Mouse (Mus musculus): Measurements from ENCODE around the gene Slc35b1. TPM values are rescaled to one million over a fixed set of nuclear protein-coding genes. Genes with fewer than 3 reads are reported as not detected.

Slc35b1 gene
- total and polyA plus RNA-seq, 2 experiments from 2014 or later: 35.2 to 70.3 TPM

DNA sequence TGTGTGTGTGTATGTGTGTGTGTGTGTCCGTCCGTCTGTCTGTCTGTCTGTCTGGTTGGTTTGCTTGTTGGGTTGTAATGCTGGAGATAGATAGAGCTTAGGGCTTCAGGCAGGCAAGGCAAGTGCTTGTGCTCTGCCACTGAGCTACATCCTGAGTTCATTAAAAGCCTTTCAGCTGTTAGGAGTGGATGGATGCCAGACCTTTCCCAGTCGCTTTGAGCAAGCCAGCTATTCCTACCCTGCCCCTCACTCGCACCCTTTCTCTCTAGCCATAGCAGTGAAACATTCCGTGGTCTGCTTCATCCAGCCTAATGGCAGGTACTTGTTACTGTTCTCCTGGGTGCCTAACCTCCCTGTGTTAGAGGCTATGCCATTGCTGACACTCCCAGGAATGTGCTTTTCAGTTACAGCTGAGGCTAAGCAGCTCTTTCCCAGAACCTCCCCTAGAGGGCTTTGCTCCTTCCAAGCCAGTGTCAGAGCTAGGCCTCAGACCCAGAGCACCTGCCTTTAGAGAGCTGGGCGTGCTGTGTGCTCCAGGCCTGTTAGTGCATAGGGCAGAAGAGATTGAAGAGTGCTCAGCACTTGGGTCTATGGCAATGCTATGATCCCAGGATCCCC is 18.1 kb upstream of the Slc35b1 start:
- H3K4me2 ChIP-seq (ENCODE audit: low read depth, low read length): no peak overlapping the region
- H3K4me3 ChIP-seq (ENCODE audit: low read depth, low read length): no peak overlapping the region
- no peaks in the 10 kb centered on the region for H3K36me3 ChIP-seq (replicated peaks; ENCODE audit: control insufficient read depth, insufficient read depth, low read length)
- peak overlapping the region; percentile 77 for H3K27ac ChIP-seq (ENCODE audit: low read depth)
- peak; percentile 43 for DNase-seq (ENCODE audit: low spot score)
- H3K9me3 ChIP-seq (replicated peaks; ENCODE audit: control insufficient read depth, low read length): no peaks in the 10 kb centered on the region
- H3K4me1 ChIP-seq (ENCODE audit: control insufficient read depth, insufficient read depth): peaks cover 25% of the 10 kb centered on the region
- no peak for ATAC-seq (ENCODE audit: insufficient read depth, low read depth)
- TF ChIP-seq CTCF (IDR thresholded peaks at IDR 0.05; ENCODE audit: low read depth): peak; percentile 22; the same call in 1 of the 2 replicates
- no peak for TF ChIP-seq EP300 (IDR thresholded peaks at IDR 0.05; ENCODE audit: low read depth)
- no peaks in the 10 kb centered on the region for H3K27me3 ChIP-seq (ENCODE audit: control insufficient read depth, insufficient read depth, low read length)
- H3K9ac ChIP-seq (replicated peaks; ENCODE audit: low read depth, low read length): no peak overlapping the region
- WGBS: 54% methylated on average over 6 of the region's 6 CpGs

DNA sequence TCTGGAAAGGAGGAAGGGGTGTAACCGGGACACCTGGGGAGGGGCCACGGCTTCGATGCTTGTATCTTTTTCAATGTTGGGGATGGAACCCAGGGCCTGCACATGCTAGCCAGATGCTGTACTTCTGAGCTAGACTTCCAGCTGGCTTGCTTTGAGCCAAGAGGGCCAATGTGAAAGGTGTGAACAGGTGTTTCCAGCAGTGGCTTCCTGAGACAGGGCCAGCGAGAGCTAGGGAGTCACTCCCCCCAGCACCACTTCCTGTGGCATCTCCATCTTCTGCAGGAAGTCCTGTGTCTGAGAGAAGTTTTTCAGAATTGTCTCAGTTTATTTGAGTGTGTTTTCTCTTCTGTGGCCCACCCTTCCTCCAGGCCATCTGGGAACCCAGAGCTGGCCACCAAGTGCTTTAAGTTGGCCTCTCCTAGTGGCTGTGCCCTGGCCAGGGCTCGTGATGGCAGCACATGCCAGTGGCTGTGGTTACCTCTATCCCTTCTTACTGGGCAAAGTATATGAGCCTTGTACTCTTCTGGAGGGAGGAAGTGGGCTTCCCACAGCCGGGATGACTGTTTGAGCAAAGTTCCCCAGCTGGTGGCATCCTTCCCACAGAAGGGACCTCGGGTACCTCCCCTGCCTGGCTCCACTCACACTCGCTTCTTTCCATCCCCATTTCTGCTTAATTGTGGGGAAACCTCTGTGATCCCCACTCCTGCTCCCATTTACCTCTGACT is 17.3 kb upstream of the Slc35b1 start:
- Histone ChIP-seq H3K4me3 (ENCODE audit: low read depth, low read length) (no peak overlapping the region), H3K27me3 (ENCODE audit: control insufficient read depth, insufficient read depth, low read length) (no peaks in the 10 kb centered on the region), H3K4me1 (ENCODE audit: control insufficient read depth, insufficient read depth) (peaks cover 25% of the 10 kb centered on the region), H3K36me3 (replicated peaks; ENCODE audit: control insufficient read depth, insufficient read depth, low read length) (no peaks in the 10 kb centered on the region; the same call in 1 of the 2 replicates), H3K27ac (ENCODE audit: low read depth) (peak overlapping the region; percentile 77), H3K9ac (replicated peaks; ENCODE audit: low read depth, low read length) (no peak overlapping the region), H3K4me2 (ENCODE audit: low read depth, low read length) (no peak overlapping the region), H3K9me3 (replicated peaks; ENCODE audit: control insufficient read depth, low read length) (no peaks in the 10 kb centered on the region)
- DNase-seq (ENCODE audit: low spot score) (no peak), ATAC-seq (ENCODE audit: insufficient read depth, low read depth) (no peak)
- 72% methylated on average over 8 of the region's 8 CpGs for WGBS
- TF ChIP-seq CTCF (IDR thresholded peaks at IDR 0.05; ENCODE audit: low read depth): no peak
- TF ChIP-seq EP300 (IDR thresholded peaks at IDR 0.05; ENCODE audit: low read depth): no peak

DNA sequence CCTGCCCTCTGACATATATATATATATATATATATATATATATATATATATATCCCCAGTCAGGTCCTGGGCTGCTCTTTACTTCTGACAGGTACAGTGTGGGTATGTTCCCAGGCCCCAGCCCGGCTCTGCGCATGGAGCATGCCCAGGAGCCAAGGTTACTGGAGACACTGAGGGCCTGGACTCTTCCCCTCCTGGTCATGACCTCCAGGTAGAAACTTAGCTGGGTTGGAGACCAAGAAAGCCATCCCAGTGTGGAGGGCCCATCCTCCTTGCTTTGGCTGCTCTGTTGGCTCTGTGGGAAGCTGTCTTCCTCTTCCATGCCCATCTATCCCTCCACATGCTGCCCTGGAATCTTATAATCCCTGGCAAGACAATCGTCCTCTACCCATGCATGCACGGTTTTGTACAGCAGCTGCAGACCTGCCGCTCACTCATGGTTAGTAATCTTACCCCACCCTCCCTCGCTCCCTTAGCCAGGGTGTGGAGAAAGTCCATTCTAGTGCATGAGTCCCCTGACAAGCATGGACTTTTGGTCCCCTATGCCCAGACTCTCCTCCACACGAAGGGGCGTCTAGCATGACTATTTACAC is 16.2 kb upstream of the Slc35b1 start:
- TF ChIP-seq EP300 (IDR thresholded peaks at IDR 0.05; ENCODE audit: low read depth): no peak
- no peak for TF ChIP-seq CTCF (IDR thresholded peaks at IDR 0.05; ENCODE audit: low read depth)
- H3K27ac ChIP-seq (ENCODE audit: low read depth): no peak overlapping the region
- H3K4me3 ChIP-seq (ENCODE audit: low read depth, low read length): no peak overlapping the region
- no peak overlapping the region for H3K4me2 ChIP-seq (ENCODE audit: low read depth, low read length)
- no peak overlapping the region for H3K9ac ChIP-seq (replicated peaks; ENCODE audit: low read depth, low read length)
- peaks cover 25% of the 10 kb centered on the region for H3K4me1 ChIP-seq (ENCODE audit: control insufficient read depth, insufficient read depth)
- DNase-seq (ENCODE audit: low spot score): no peak
- H3K27me3 ChIP-seq (ENCODE audit: control insufficient read depth, insufficient read depth, low read length): no peaks in the 10 kb centered on the region
- ATAC-seq (ENCODE audit: insufficient read depth, low read depth): no peak
- peaks cover 5% of the 10 kb centered on the region; the same call in 1 of the 2 replicates for H3K36me3 ChIP-seq (replicated peaks; ENCODE audit: control insufficient read depth, insufficient read depth, low read length)
- 91% methylated on average over 8 of the region's 8 CpGs for WGBS
- H3K9me3 ChIP-seq (replicated peaks; ENCODE audit: control insufficient read depth, low read length): no peaks in the 10 kb centered on the region

DNA sequence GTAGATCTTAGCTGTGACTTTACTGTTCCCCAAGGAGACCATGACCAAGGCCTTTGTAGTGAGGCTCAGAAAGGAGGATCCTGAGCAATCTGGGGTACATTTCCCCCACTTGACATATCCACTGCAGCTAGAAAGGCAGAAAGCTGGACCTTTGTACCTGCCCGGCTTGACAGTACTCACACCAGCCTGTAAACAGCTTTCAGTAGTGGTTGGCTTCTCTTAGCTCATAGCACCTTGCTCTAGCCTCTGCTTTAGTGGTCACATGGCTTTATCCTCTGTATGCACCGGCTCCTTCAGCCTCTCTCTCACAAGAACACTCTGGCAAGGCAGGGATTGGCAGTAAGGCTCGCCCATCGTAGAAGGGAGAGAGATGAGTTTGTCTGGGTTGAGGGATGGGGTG is 15.6 kb upstream of the Slc35b1 start:
- TF ChIP-seq EP300 (IDR thresholded peaks at IDR 0.05; ENCODE audit: low read depth) (no peak), CTCF (IDR thresholded peaks at IDR 0.05; ENCODE audit: low read depth) (no peak)
- no peaks in the 10 kb centered on the region for H3K9me3 ChIP-seq (replicated peaks; ENCODE audit: control insufficient read depth, low read length)
- no peak overlapping the region for H3K4me2 ChIP-seq (ENCODE audit: low read depth, low read length)
- no peaks in the 10 kb centered on the region for H3K27me3 ChIP-seq (ENCODE audit: control insufficient read depth, insufficient read depth, low read length)
- peaks cover 25% of the 10 kb centered on the region for H3K4me1 ChIP-seq (ENCODE audit: control insufficient read depth, insufficient read depth)
- no peak overlapping the region for H3K4me3 ChIP-seq (ENCODE audit: low read depth, low read length)
- ATAC-seq (ENCODE audit: insufficient read depth, low read depth): no peak
- H3K27ac ChIP-seq (ENCODE audit: low read depth): no peak overlapping the region
- H3K9ac ChIP-seq (replicated peaks; ENCODE audit: low read depth, low read length): no peak overlapping the region
- no peak for DNase-seq (ENCODE audit: low spot score)
- 84% methylated on average over 4 of the region's 4 CpGs for WGBS
- peaks cover 7% of the 10 kb centered on the region; the same call in 1 of the 2 replicates for H3K36me3 ChIP-seq (replicated peaks; ENCODE audit: control insufficient read depth, insufficient read depth, low read length)

DNA sequence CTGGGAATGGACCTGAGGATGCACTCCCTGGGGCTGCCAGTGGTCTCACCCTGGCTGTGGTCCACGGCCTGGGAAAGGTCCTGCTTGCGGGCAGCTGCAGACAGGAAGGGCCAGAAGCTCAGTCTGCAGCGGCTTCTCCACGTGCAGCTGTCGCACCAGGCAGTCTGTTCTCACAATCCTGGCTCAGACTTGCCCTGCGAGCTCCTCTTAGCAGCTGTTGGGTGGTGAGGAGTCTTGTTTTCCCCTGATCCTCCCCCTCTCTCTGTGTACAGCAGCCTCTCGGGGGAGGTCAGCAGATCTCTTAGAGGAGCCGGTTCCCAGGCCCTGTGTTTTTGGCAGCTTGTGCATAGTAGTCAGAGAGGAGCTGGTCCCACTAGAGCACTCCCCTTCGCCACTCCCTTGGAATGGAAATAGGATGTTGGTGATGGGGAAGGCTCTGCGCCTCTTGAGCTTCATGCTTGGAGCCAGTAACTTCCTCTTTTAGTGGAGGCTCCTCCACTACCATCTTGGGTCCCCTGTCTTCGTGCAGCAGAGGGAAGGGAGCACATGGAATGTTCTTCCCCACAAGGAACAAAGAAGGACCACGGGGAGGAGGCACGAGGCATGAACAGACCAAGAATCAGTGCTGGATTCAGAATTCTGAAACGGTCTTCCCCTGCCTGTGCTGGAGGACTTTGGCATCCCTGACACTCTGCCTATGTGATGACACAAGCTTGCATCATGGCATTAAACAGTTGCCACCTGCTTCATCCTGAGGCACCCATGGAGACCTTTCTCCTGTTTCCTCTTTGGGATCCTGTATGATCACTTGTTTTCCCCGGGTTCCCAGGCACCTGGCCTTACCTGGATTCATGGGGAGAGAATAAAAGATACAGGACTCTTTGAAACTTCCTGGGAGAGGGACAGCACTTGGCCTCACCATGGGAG is 14.3 kb upstream of the Slc35b1 start:
- TF ChIP-seq EP300 (IDR thresholded peaks at IDR 0.05; ENCODE audit: low read depth): no peak
- no peak for TF ChIP-seq CTCF (IDR thresholded peaks at IDR 0.05; ENCODE audit: low read depth)
- H3K4me3 ChIP-seq (ENCODE audit: low read depth, low read length): no peak overlapping the region
- H3K36me3 ChIP-seq (replicated peaks; ENCODE audit: control insufficient read depth, insufficient read depth, low read length): peaks cover 12% of the 10 kb centered on the region; the same call in 1 of the 2 replicates
- WGBS: 45% methylated on average over 15 of the region's 15 CpGs
- H3K4me1 ChIP-seq (ENCODE audit: control insufficient read depth, insufficient read depth): peaks cover 20% of the 10 kb centered on the region
- peak overlapping the region; percentile 55 for H3K27ac ChIP-seq (ENCODE audit: low read depth)
- H3K9me3 ChIP-seq (replicated peaks; ENCODE audit: control insufficient read depth, low read length): no peaks in the 10 kb centered on the region
- no peaks in the 10 kb centered on the region for H3K27me3 ChIP-seq (ENCODE audit: control insufficient read depth, insufficient read depth, low read length)
- DNase-seq (ENCODE audit: low spot score): peak; percentile 65
- ATAC-seq (ENCODE audit: insufficient read depth, low read depth): peak; percentile 47
- H3K4me2 ChIP-seq (ENCODE audit: low read depth, low read length): no peak overlapping the region
- no peak overlapping the region for H3K9ac ChIP-seq (replicated peaks; ENCODE audit: low read depth, low read length)
